ENCODE assay signal across 9 mouse cellular contexts in the genomic region with DNA sequence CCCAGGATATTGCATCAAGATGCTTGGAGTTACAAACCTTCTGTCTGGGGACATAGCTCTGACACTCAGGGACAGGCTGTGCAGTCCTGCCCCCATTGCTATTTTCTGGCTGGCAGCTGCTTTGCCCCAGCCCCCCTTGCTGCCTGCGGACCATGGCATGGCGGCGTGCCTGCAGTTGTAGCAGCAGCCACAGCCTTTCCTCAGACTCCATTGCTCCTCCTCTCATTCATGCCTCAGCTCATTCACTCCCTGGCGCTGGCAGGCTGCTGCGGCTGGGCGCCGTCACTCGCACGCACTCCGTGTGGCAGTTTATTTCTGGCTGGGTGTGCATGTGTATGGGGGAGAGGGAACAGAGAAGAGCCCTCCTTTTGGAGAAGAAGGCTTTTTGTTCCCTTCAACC. TPM values are rescaled to one million over a fixed set of nuclear protein-coding genes. Genes with fewer than 3 reads are reported as not detected.
DNase-seq lines count a peak whose midpoint lies in the region; ATAC-seq and TF ChIP-seq lines count a peak whose summit lies in the region.
"Had no signal": no experiment of that assay in that cellular context is flagged by ENCODE, and none has a peak within 500 bp of the region (broad histone marks: within the 10 kb centered on the region; RNA-seq: fewer than 3 reads in every experiment).

No protein-coding gene starts in this region.

- peaks cover 14% of the 10 kb centered on the region; the same call in 1 of the 2 replicates for H3K4me1 ChIP-seq in kidney, embryonic 14.5 days (ENCODE audit: control insufficient read depth, insufficient read depth, low read length)
- H3K4me1 ChIP-seq in thymus, adult 2 months (replicated peaks; ENCODE audit: control insufficient read depth, insufficient read depth, low read length) = peaks cover 17% of the 10 kb centered on the region
- H3K4me1 ChIP-seq: megakaryocyte, embryonic 14.5 days had no signal

- no peak overlapping the region for H3K9ac ChIP-seq in kidney, embryonic 14.5 days (ENCODE audit: low read depth, low read length)

- no peak for DNase-seq in kidney, adult 11 months
- DNase-seq in layer of hippocampus, adult 9-11 months = peak; percentile 62
- DNase-seq in lung, postnatal 4 days = peak; percentile 60 to 89
- no peak for DNase-seq in thymus, adult 2 months
- no peak for DNase-seq in cerebellum, adult 11-12 months
- no peak for DNase-seq in urinary bladder, adult 18-20 months (ENCODE audit: low spot score in 2 of 2)

- TF ChIP-seq CTCF in thymus, adult 2 months (IDR thresholded peaks at IDR 0.05; ENCODE audit: borderline replicate concordance, control insufficient read depth, extremely low read depth, insufficient read depth, low read length, poor library complexity) = no peak

- H3K9me3 ChIP-seq in kidney, embryonic 14.5 days (ENCODE audit: control insufficient read depth, low read length) = no peaks in the 10 kb centered on the region

- no peak overlapping the region for H3K27ac ChIP-seq in kidney, embryonic 14.5 days (ENCODE audit: low read depth, low read length)
- H3K27ac ChIP-seq in thymus, adult 2 months (ENCODE audit: control insufficient read depth, insufficient read depth, low read length) = no peak overlapping the region

- H3K27me3 ChIP-seq in kidney, embryonic 14.5 days (ENCODE audit: control insufficient read depth, insufficient read depth, low read length) = no peaks in the 10 kb centered on the region
- no peaks in the 10 kb centered on the region for H3K27me3 ChIP-seq in thymus, adult 2 months (ENCODE audit: control insufficient read depth, insufficient read depth, low read length)

- ATAC-seq in kidney, embryonic 14.5 days (ENCODE audit: low FRiP score, low TSS enrichment) = peak; percentile 11; the same call in 1 of the 2 replicates
- ATAC-seq in granulocyte monocyte progenitor cell, adult 5-6 weeks (replicated peaks; ENCODE audit: poor library complexity, severe bottlenecking) = peak; percentile 15; the same call in 1 of the 2 replicates

- TF ChIP-seq POLR2A in thymus, adult 2 months (IDR thresholded peaks at IDR 0.05; ENCODE audit: control insufficient read depth, extremely low read depth, insufficient read depth, low read length, poor library complexity) = no peak

- no peak overlapping the region for H3K4me3 ChIP-seq in kidney, embryonic 14.5 days (ENCODE audit: low read length)
- no peak overlapping the region for H3K4me3 ChIP-seq in thymus, adult 2 months (ENCODE audit: control insufficient read depth, insufficient read depth, low read length)
- H3K4me3 ChIP-seq: megakaryocyte, embryonic 14.5 days had no signal

- no peaks in the 10 kb centered on the region for H3K36me3 ChIP-seq in kidney, embryonic 14.5 days (ENCODE audit: control insufficient read depth, insufficient read depth, low read length)
- H3K36me3 ChIP-seq in thymus, adult 2 months (ENCODE audit: control insufficient read depth, insufficient read depth, low read length) = no peaks in the 10 kb centered on the region

- no peak overlapping the region; the same call in 1 of the 2 replicates for H3K4me2 ChIP-seq in kidney, embryonic 14.5 days (replicated peaks; ENCODE audit: low read depth, low read length)

- 28% methylated on average over 10 of the region's 10 CpGs for WGBS in kidney, embryonic 14.5 days
- 52% methylated on average over 10 of the region's 10 CpGs for WGBS in thymus, adult 2 months

RNA-seq across cellular contexts. Expression of gene Camk1g, which starts 2.0 kb away (rescaled TPM):
- polyA plus RNA-seq in kidney, embryonic 14.5 days (2014; fragmentation: Nextera tagmentation; extraction: Ambion mirVana) = 10.2 and 13.4 TPM in 2 replicates
- total RNA-seq in granulocyte monocyte progenitor cell, adult 5-6 weeks (2014; fragmentation: Nextera tagmentation) = not detected in 2 replicates
- total RNA-seq in granulocyte monocyte progenitor cell, adult 5-6 weeks (2017) = not detected in 2 replicates
- polyA plus RNA-seq in thymus, adult 2 months (2012; rRNA removed) = 2.9 and 3.4 TPM in 2 replicates

Comparison
In these comparisons a context has a peak if more than half of its experiments do, and no peak if none do; other contexts are left out.
1. DNase-seq: peak in layer of hippocampus, adult 9-11 months (single experiment) and lung, postnatal 4 days (2 of 2); none in kidney, adult 11 months (single experiment), thymus, adult 2 months (single experiment), cerebellum, adult 11-12 months (single experiment) and urinary bladder, adult 18-20 months (0 of 2).